Mouse (Mus musculus): Measurements from ENCODE around the gene Il4i1. TPM values are rescaled to one million over a fixed set of nuclear protein-coding genes. Genes with fewer than 3 reads are reported as not detected.

The Il4i1 gene
- polyA plus RNA-seq, 1 experiment from 2014 or later, result 1.6 TPM

MicroRNAs within 50 kb of the gene (microRNA counts, 519-probe panel; counts per million panel counts)
- not detected for microRNA mmu-miR-707

Small RNAs within 50 kb of the gene (microRNA-seq; reads per million reads assigned to microRNA genes)
- gene Mir707, result not detected

Other genes starting within 250 kb of the Il4i1 start
- gene Napsa, start 244.0 kb upstream of the Il4i1 start, polyA plus RNA-seq (2015; fragmentation: Nextera tagmentation; extraction: Ambion mirVana), result 2.1 and 3.6 TPM in 2 replicates
- 0.16 and 0.20 TPM in 2 replicates for gene Kcnc3, start 225.7 kb upstream of the Il4i1 start, polyA plus RNA-seq (2015; fragmentation: Nextera tagmentation; extraction: Ambion mirVana)
- 5.4 and 6.4 TPM in 2 replicates for gene Myh14, start 145.5 kb upstream of the Il4i1 start, polyA plus RNA-seq (2015; fragmentation: Nextera tagmentation; extraction: Ambion mirVana)
- gene Izumo2, start 107.6 kb upstream of the Il4i1 start, polyA plus RNA-seq (2015; fragmentation: Nextera tagmentation; extraction: Ambion mirVana), result not detected in 2 replicates
- gene Vrk3, start 68.0 kb upstream of the Il4i1 start, polyA plus RNA-seq (2015; fragmentation: Nextera tagmentation; extraction: Ambion mirVana), result 30.4 and 30.8 TPM in 2 replicates
- 1.7 TPM in 2 replicates for gene Zfp473, start 65.3 kb upstream of the Il4i1 start, polyA plus RNA-seq (2015; fragmentation: Nextera tagmentation; extraction: Ambion mirVana)
- gene Nup62, start 299 bp upstream of the Il4i1 start, polyA plus RNA-seq (2015; fragmentation: Nextera tagmentation; extraction: Ambion mirVana), result 83.6 and 88.0 TPM in 2 replicates
- 5.7 and 6.2 TPM in 2 replicates for gene Atf5, start 271 bp downstream of the Il4i1 start, polyA plus RNA-seq (2015; fragmentation: Nextera tagmentation; extraction: Ambion mirVana)
- 118 and 124 TPM in 2 replicates for gene Akt1s1, start 32.6 kb downstream of the Il4i1 start, polyA plus RNA-seq (2015; fragmentation: Nextera tagmentation; extraction: Ambion mirVana)
- gene Tbc1d17, start 32.7 kb downstream of the Il4i1 start, polyA plus RNA-seq (2015; fragmentation: Nextera tagmentation; extraction: Ambion mirVana), result 82.6 and 89.6 TPM in 2 replicates
- 29.7 and 29.8 TPM in 2 replicates for gene Pnkp, start 40.8 kb downstream of the Il4i1 start, polyA plus RNA-seq (2015; fragmentation: Nextera tagmentation; extraction: Ambion mirVana)
- 286 and 373 TPM in 2 replicates for gene Ptov1, start 53.4 kb downstream of the Il4i1 start, polyA plus RNA-seq (2015; fragmentation: Nextera tagmentation; extraction: Ambion mirVana)
- gene Med25, start 76.3 kb downstream of the Il4i1 start, polyA plus RNA-seq (2015; fragmentation: Nextera tagmentation; extraction: Ambion mirVana), result 103 and 109 TPM in 2 replicates
- gene Fuz, start 79.7 kb downstream of the Il4i1 start, polyA plus RNA-seq (2015; fragmentation: Nextera tagmentation; extraction: Ambion mirVana), result 22.8 and 24.2 TPM in 2 replicates
- gene Ap2a1, start 113.1 kb downstream of the Il4i1 start, polyA plus RNA-seq (2015; fragmentation: Nextera tagmentation; extraction: Ambion mirVana), result 68.8 and 71.9 TPM in 2 replicates
- 0.17 TPM in 1 of 2 replicates, not detected in the other for gene Tsks, start 126.8 kb downstream of the Il4i1 start, polyA plus RNA-seq (2015; fragmentation: Nextera tagmentation; extraction: Ambion mirVana)
- gene Cpt1c, start 158.5 kb downstream of the Il4i1 start, polyA plus RNA-seq (2015; fragmentation: Nextera tagmentation; extraction: Ambion mirVana), result 27.9 and 28.3 TPM in 2 replicates
- 408 and 429 TPM in 2 replicates for gene Prmt1, start 170.2 kb downstream of the Il4i1 start, polyA plus RNA-seq (2015; fragmentation: Nextera tagmentation; extraction: Ambion mirVana)
- gene Irf3, start 181.3 kb downstream of the Il4i1 start, polyA plus RNA-seq (2015; fragmentation: Nextera tagmentation; extraction: Ambion mirVana), result 101 and 105 TPM in 2 replicates
- 58.8 and 59.4 TPM in 2 replicates for gene Bcl2l12, start 182.3 kb downstream of the Il4i1 start, polyA plus RNA-seq (2015; fragmentation: Nextera tagmentation; extraction: Ambion mirVana)
- 34.8 TPM in 2 replicates for gene Scaf1, start 200.0 kb downstream of the Il4i1 start, polyA plus RNA-seq (2015; fragmentation: Nextera tagmentation; extraction: Ambion mirVana)
- 44.9 and 49.1 TPM in 2 replicates for gene Rras, start 201.6 kb downstream of the Il4i1 start, polyA plus RNA-seq (2015; fragmentation: Nextera tagmentation; extraction: Ambion mirVana)
- 9.3 and 11.5 TPM in 2 replicates for gene Prr12, start 236.5 kb downstream of the Il4i1 start, polyA plus RNA-seq (2015; fragmentation: Nextera tagmentation; extraction: Ambion mirVana)
- 63.0 and 70.3 TPM in 2 replicates for gene Nosip, start 246.0 kb downstream of the Il4i1 start, polyA plus RNA-seq (2015; fragmentation: Nextera tagmentation; extraction: Ambion mirVana)
- 23.1 and 25.1 TPM in 2 replicates for gene Prrg2, start 246.3 kb downstream of the Il4i1 start, polyA plus RNA-seq (2015; fragmentation: Nextera tagmentation; extraction: Ambion mirVana)